Mouse (Mus musculus) adrenal gland (tissue): ENCODE data around the gene Auts2.

Source experiments
- intact Hi-C: fragments of 180-260 bp; cut with DNase I; formaldehyde crosslinking; loops from one replicate; pipeline ENCODE4 v1.15.1; 2025

Auts2 gene

GRCm38 (mm10) chr5:132200595-132200994 is 342.5 kb downstream of the Auts2 start:
- intact Hi-C loops = no loop called here

- intact Hi-C loops = no loop called here
These were observed 348.1 kb downstream of the Auts2 start for GRCm38 (mm10) chr5:132195048-132195533.

GRCm38 (mm10) chr5:132190190-132190589 is 353.0 kb downstream of the Auts2 start:
- intact Hi-C loops = no loop called here

GRCm38 (mm10) chr5:132186659-132187058 is 356.5 kb downstream of the Auts2 start:
- intact Hi-C loops = no loop called here

- intact Hi-C loops = no loop called here
These were observed 356.9 kb downstream of the Auts2 start for GRCm38 (mm10) chr5:132186221-132186620.

GRCm38 (mm10) chr5:132184395-132185095 is 358.6 kb downstream of the Auts2 start:
- intact Hi-C loops = no loop called here

- intact Hi-C loops = no loop called here
These were observed 361.1 kb downstream of the Auts2 start for GRCm38 (mm10) chr5:132182077-132182476.

GRCm38 (mm10) chr5:132170010-132170409 is 373.1 kb downstream of the Auts2 start:
- intact Hi-C loops = no loop called here

GRCm38 (mm10) chr5:132168805-132169204 is 374.3 kb downstream of the Auts2 start:
- intact Hi-C loops = no loop called here

GRCm38 (mm10) chr5:132168224-132168623 is 374.9 kb downstream of the Auts2 start:
- intact Hi-C loops = no loop called here

GRCm38 (mm10) chr5:132166559-132166958 is 376.6 kb downstream of the Auts2 start:
- intact Hi-C loops = no loop called here

GRCm38 (mm10) chr5:132163960-132164359 is 379.2 kb downstream of the Auts2 start:
- intact Hi-C loops = no loop called here

- intact Hi-C loops = no loop called here
These were observed 381.0 kb downstream of the Auts2 start for GRCm38 (mm10) chr5:132162206-132162533.

- intact Hi-C loops = no loop called here
These were observed 381.6 kb downstream of the Auts2 start for GRCm38 (mm10) chr5:132161338-132162205.

- intact Hi-C loops = no loop called here
These were observed 399.0 kb downstream of the Auts2 start for GRCm38 (mm10) chr5:132144181-132144580.

- intact Hi-C loops = no loop called here
These were observed 402.3 kb downstream of the Auts2 start for GRCm38 (mm10) chr5:132140816-132141215.

- intact Hi-C loops = no loop called here
These were observed 407.0 kb downstream of the Auts2 start for GRCm38 (mm10) chr5:132135941-132136663.

GRCm38 (mm10) chr5:132131948-132132347 is 411.2 kb downstream of the Auts2 start:
- intact Hi-C loops = no loop called here

- intact Hi-C loops = no loop called here
These were observed 412.6 kb downstream of the Auts2 start for GRCm38 (mm10) chr5:132130577-132130976.

GRCm38 (mm10) chr5:132126626-132127025 is 416.5 kb downstream of the Auts2 start:
- intact Hi-C loops = no loop called here

- intact Hi-C loops = loop anchor here (10.0 kb wide), 1 partner anchor 581 kb away; no protein-coding TSS in a partner anchor
These were observed 427.5 kb downstream of the Auts2 start for GRCm38 (mm10) chr5:132115631-132116030.
